Mouse (Mus musculus) ovary, postnatal 10 days (tissue): ENCODE measurements around the gene Dmbx1.

Experiments
- DNase-seq: peaks from one replicate; pipeline ENCODE4 v3.0.0; 2022; ENCODE audit warnings: low spot score

Dmbx1 gene

GRCm38 (mm10) chr4:115940681-115941080 lies 955 bp upstream of the Dmbx1 start:
- no peak for DNase-seq

GRCm38 (mm10) chr4:115938276-115939160 lies 1.2 kb downstream of the Dmbx1 start:
- peak; percentile 17 for DNase-seq

DNA sequence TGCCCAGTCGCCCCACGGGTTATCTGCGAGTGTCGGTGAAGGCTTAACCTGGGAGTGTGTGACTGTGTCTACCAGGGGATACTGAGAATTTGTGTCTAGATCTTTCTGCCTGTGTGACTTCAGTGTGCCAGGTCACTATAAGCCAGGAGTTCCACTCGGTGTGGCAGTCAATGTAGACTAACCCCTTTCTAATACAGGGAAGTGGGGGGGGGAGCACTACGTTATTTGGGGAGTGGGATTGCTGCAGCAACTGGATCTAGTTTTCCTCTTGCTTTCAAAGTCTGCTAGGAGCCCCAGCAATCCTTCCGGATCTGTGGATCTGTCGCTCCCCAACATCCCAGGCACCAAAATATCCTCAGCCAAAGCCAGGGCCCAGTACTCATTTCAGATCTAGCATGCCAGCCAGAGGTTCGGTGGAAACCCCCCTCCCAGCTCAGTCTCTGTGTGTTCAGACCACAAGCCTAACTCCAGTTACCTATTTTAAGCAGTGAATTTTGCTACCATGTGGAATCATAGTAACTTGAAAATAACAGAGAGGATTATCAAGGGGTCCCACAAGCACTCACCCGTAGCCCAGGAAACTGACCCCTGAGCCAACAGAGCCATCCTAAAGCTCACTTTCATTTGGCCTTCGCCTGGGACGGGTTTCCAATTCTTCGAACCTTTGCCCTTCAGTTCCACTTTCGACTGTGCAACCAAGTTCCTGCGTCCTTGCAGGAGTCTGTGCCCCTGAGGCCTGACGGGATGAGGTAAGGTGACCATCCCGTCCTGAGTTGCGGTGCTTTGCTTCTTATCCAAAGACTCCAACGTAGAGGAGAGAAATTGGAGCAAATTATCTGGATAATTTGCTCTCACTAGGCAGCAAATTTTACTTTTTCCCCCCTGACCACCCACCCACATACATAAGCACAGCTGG lies 2.4 kb downstream of the Dmbx1 start:
- no peak for DNase-seq

DNA sequence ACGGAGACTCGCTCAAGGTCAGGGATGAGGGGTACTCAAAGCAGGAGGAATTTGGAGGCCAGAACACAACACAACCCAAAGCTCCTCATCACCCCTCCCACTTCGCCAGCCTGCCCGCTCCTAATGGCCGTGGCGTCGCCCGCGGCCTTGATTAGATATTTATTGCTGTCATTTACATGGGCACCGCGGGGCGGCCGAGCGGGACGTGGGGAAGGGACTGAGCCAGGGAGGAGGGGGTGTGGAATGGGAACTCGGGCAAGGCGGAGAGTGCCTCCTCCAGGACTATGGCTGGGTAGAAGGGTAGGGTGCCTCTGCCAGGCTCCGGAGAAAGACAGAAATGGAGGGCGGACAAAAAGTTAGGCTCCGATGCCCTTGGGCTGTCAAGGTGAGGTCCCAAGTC lies 3.1 kb downstream of the Dmbx1 start:
- no peak for DNase-seq

DNA sequence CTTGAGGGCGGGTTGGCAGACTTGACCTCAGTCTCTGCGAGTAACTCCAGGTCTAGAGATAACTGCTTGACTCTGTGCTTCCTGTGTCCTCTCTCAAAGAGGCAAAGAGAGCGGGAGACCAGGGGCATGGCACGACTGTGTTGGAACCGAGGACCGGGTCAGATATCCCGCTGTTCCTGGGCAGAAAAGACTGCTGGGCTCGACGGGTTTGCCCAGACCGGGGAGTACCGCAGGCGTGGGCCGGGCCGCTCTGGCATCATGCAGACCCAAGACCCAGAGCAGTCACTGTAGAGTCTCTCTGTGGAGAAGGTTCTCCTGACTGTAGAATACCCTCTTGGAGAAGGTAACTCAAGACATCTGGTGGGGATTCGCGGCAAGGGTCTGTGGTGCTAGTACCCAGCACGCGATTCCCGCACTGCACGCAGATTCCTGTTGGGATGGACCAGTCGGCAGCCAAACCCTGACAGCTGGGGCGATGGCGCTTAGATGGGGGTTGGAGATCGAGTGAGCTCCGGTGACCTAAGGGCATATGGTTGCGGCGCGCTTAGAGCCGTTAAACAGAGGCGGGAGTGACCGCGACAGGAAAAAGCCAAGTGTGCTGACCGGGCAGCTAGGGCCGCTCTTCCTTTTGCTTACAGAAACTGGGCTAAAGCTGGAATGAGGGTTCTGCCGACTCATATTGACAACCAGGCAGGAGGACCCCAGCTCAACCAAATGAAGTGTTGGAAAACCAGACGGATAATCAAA lies 3.7 kb downstream of the Dmbx1 start:
- no peak for DNase-seq

GRCm38 (mm10) chr4:115931556-115932088 lies 8.1 kb downstream of the Dmbx1 start:
- DNase-seq = no peak

GRCm38 (mm10) chr4:115927637-115928036 lies 12.1 kb downstream of the Dmbx1 start:
- DNase-seq = no peak

GRCm38 (mm10) chr4:115923262-115923880 lies 16.4 kb downstream of the Dmbx1 start:
- no peak for DNase-seq

DNA sequence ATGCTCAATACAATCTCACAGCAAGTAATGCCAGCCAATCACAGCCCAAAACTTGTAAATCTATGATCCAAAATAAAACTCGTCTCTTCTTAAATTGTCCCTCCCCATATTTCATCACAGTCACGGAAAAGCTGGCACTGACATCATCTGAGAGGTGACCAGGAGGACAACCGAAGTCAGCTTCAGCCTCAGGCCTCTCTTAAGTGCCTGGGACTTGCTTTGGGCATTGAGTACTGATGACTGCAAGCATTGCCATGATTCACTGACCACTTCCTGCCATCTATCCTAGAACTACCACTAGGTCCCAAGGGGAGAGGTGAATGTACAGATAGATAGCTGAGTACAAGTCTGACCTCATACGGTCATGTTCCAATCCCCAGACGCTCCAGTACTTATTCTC lies 17.0 kb downstream of the Dmbx1 start:
- no peak for DNase-seq

DNA sequence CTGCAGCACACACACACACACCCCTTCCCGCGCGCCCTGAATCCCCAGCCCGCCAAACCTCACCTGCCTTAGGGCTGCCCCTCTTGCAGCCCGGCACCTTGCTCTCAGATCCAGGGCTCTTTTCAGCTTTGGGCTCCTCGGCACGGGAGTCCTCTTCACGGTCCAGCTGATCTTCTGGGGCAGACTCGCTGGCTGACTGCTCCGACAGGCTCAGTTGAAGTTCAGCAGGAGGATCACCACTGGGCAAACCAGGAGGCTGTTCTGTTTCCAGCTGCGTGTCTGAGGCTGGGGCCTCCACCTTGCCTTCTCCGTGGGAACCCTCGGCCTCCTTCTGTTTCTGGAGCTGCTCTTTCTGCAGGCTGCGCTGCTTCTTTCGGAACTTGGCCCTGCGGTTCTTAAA lies 19.8 kb downstream of the Dmbx1 start:
- DNase-seq = no peak

DNA sequence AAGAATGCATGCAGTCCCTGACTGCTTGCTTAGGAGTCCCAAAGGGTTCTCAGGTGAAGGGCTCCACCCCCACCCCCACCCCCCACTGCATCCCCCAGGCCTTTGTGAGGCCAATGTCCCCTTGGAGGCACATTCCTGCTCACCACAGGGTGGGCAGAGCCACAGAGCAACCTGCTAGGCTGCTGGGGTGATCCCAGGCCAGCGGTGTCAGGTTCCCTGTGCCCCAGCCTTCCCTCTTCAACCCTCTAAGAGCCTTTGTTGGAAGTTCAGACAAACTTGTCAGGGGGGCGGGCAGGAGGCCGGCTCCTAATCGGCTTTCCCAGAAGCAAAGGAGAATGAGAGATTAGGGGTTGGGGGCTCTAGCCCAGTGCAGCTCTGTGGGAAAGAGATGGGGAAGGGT lies 28.1 kb downstream of the Dmbx1 start:
- DNase-seq = no peak

DNA sequence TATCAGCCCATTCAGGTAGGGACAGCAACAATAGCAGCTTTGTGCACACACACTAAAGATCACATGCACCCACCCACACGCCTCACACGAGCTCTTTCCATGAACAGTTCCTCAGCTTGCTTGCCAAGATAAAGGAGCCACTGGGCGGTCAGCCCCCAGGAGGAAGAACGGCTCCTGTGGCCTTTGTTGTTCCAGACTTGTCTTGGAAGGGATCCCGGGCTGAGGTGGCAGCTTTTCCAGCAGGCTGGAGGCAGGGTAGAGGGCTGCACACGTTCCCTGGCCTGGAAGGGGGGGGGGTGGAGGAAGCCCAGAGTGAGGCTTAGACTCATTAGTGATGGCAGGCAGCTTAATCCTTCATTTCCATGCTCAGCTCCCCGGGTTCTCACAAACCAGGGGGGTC lies 31.1 kb downstream of the Dmbx1 start:
- DNase-seq = no peak

GRCm38 (mm10) chr4:115907994-115908393 lies 31.7 kb downstream of the Dmbx1 start:
- DNase-seq = no peak

DNA sequence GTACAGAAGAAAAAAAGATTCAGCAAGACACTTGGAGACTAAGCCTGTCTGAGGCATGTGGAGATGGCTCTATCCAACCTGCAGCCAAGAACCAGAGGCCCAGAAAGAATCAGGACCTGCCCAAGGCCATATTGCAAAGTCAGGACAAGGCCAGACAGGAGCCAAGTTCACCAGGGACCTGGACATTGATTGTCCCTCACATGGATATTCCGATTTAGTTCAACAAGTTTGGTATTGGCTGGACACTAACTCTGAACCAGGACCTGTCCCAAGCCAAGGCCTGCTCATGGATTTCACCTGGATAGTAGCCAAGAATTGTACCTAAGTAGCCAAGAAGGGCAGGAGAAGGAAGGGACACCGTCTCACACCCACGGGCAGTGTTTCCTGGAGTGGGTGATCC lies 32.9 kb downstream of the Dmbx1 start:
- DNase-seq = no peak

DNA sequence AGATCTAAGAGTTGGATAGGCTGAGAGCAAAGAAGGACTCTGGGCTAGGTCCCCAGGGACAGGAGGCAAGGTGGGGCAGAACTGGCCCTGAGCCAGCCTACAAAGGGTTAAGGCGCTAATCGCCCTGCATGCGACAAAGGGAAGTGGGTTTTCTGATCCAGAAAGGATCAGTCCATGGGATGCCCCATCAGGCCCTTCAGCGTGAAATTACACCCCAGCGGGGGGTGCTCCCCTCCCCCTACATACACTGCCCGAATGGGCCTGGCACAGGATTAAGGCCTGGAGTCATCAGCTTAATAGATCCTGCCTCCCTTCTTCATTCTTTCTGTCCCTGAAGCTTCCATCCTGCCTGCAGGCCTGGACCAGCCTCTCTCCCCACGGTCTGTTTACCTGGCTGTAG lies 34.0 kb downstream of the Dmbx1 start:
- no peak for DNase-seq

DNA sequence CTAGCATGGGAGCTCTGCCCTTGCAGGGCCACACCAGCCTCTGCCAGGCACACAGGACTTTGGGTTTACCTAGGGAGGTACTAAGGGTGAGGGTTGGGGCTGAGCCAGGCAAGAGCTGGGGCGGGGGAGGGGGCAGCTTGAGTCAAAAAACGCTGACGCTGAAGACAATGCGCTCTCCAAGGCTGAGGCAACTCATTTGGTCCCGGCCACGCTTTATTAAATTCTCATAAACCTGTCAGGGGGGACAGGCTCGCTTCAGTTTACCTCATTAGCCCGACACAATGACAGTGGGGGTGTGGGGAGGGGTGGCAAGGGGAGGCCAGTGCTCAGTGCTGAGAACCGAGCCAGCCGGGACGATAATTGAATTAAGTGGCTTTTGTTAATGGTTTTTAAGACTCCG lies 35.4 kb downstream of the Dmbx1 start:
- DNase-seq = no peak

DNA sequence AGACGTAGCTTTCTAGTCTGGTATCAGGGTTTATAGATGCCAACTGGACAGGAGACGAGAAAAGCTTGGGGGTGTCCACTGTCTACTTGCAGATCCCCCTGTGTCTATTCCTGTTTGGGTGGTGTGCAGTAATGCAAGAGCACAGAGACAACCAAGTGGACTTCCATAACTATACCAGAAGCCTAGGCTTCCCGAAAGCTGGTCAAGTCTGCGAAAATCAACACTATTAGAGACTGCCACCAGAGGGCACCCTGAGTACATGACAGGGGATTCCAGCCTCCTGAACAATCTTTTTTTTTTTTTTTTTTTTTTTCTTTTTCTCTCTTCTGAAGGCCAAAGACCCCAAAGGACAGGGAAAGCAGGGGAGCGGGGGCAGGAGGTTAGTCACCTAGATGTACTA lies 36.9 kb downstream of the Dmbx1 start:
- DNase-seq = peak; percentile 60

DNA sequence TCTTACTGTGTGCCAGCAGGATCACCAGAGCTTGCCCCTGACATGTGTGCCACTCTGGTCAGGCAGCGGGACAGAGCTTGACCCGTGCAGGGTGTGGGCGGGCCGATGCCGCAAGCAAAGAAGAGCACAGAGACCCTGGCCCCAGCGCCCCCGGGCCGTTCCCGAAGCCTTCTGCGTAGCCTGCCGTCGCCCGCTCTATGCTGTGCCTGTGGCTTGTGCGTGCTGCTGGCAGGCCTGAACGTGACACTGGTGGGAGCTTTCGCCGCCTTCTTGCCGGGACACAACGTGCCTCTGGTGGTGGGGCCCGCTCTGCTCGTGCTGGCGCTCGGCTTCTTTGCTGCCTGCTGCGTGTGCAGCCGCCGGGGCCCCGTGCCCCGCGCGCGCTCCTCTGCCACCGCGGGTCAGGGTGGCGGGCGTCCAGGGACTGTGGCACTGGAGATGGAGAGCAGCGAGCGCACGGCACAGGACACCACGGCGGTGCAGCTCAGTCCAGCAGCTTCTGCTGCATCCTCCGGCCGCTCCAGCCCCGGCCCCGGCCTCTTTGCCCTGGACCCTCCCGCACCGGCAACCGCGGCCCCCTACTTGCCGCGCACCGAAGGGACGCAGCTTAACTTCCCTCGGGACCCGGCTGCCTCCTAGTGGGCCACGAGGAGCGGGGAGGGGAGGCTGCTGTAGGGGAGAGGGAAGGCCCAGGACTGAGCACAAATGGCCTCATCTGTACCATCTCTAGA lies 41.7 kb downstream of the Dmbx1 start:
- no peak for DNase-seq

GRCm38 (mm10) chr4:115894281-115894680 lies 45.4 kb downstream of the Dmbx1 start:
- no peak for DNase-seq

- no peak for DNase-seq
Observed at GRCm38 (mm10) chr4:115890553-115890952, 49.2 kb downstream of the Dmbx1 start, which contains the start of gene 6430628N08Rik. Gene 6430628N08Rik (plus strand): TSS chr4:115890665.

DNA sequence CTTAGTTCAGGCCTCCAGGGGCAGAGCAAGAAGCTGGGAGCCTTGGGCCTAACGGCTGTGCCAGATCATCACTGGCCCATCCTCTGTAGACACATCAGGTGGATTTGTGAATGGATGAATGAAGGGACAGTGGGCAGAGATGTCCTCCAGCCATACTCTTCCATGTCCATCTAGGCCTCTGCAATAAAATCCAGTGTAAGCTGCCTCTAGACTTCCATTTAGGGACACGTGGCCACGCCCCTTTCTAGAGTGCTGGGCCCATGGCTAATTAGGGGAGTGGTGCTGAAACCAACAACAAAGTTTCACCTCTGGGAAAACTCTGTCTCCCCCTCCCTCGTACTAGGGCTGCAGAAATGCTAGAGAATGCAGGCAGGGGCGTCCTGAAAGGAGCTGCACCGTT lies 49.7 kb downstream of the Dmbx1 start:
- no peak for DNase-seq
